Mouse (Mus musculus) small intestine, adult 2 months (tissue): Measurements from ENCODE around the gene Oprl1.

Source experiments
- CTCF ChIP-seq: fragments of 200-500 bp; IDR thresholded peaks from 2 replicates; pipeline ENCODE4 v1.5.1; 2012; ENCODE audit warnings: low read depth, mild to moderate bottlenecking, control low read depth, inconsistent platforms, low read length, moderate library complexity, mixed read lengths; ENCODE audit not compliant: insufficient replicate concordance, insufficient read length; ENCODE audit errors: extremely low read depth
- POLR2A ChIP-seq: fragments of 200-500 bp; IDR thresholded peaks from 2 replicates; pipeline ENCODE4 v1.6.1; 2012; ENCODE audit warnings: low read depth, mild to moderate bottlenecking, control low read depth, inconsistent platforms, low read length, moderate library complexity

DNA sequence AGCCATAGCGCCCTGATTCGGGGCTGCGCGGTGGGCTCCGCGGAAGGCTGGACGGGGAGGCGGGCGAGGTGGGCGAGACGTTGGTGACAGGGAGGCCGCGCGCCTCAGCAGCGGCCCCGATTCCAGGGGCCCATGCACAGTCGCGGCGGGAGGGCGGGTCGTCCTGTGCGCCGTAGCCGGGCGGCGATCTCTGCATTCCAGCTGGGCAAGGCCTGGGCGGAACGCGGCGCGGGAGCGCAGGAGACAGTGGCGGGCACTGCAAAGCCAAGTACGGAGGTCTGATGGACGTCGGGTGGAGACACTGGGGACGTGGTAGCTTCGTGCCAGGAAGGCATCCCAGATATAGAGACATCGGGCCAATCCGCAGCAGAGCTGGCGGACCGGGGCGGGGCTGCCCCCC lies 43.5 kb upstream of the Oprl1 start, which contains the start of gene Sox18:
- no peak for TF ChIP-seq POLR2A
- TF ChIP-seq CTCF: no peak
